Mouse (Mus musculus): ENCODE data around the gene Ceacam16.
A peak's percentile ranks its signal among the peaks of the same experiment; 100 is the strongest.

The Ceacam16 gene

DNA sequence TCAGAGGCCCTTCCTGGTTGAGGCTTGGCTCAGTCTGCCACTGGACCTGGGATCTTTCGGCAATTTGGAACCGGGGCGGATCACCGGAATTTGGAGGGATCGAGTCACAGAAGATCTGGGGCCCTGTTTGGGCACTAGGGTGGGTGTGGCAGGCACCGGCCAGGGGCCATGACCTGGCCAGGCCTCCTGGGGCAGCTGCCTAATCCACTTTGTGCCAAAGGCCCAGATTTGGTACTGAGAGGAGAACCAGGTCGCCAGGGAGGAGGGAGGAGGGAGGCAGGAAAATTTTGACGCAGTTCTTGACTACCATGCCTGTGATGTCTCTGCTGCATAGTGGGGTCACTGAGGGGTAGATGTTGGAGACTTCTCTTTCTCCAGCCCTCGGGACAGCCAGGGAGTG lies at the start of gene Ceacam16:
Gene Ceacam16 (minus strand): TSS at position 101 of the 400 bp plus-strand sequence.
- DNase-seq = no peak

GRCm38 (mm10) chr7:19910421-19911291 lies 49.6 kb upstream of the Ceacam16 start:
- DNase-seq = peak; percentile 74

GRCm38 (mm10) chr7:19889881-19890280 lies 28.8 kb upstream of the Ceacam16 start:
- no peak for DNase-seq

DNA sequence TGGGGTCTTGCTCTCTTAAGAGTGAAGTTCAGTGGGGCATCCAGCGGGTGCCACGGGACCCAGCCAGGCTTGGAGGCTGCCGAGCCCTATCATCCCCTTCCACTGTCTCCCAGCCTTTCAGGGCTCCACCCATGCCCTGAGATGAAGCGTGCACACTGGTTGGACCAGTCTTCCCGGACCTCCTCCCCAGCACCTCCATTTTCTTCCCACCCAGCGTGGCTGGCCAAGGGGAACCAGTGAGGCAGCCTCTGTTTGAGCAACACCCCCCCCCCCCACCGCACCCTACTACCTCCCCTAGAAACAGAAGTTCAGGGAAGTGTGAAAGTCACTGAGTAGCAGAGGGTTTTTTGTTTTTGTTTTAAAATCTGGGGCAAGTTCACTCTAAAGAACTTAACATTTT lies 26.8 kb upstream of the Ceacam16 start, which contains the start of gene Ceacam19:
Gene Ceacam19 (minus strand): TSS at position 117 of the 400 bp plus-strand sequence.
- no peak for DNase-seq

DNA sequence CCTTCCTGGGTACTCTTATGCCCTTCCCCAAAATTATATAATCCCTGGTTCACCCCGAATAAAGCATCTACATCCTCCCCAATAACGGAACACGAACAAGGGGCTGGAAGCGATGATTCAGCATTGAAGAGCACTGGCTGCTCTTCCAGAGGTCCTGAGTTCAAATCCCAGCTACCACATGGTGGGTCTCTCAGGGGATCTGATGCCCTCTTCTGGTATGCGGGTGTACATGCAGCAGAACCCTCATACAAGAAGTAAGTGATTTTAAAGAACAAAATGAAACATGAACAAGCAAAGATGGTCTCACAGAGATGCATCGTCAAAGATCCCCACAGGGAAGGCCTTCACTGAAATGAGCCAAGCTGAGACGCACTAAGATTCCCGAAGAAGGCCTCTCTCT lies 19.7 kb upstream of the Ceacam16 start:
- no peak for DNase-seq

DNA sequence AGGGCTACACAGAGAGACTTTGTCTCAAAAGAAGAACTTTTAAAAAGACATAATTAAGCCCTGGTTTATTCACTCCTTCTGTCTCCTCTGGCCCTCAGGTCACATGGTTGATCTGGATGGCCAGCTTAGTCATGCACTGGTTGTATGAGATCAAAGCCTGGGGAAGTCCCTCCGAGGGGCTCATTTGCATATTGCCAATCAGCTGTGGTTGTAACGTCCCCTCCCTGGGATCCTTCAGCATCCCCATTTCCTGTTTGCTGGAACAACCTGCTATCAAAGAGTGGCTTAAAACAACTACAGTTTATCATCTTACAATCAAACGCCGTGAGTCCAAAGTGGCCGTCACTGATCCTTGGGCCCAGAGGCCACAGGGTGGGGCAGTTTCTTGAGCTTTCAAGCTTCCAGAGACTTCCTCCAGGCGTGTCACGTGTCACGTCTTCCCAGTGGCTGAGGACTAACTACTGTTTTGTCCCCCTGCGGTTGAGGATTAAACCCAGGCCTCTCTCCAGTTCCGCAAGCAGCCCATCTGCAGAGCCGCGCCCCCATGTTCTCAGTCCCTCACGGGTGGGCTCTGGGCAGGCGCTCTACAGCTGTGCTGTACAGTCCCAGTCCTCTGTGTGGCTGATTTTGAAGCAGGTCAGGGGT lies 15.8 kb upstream of the Ceacam16 start:
- DNase-seq = no peak

GRCm38 (mm10) chr7:19875948-19876682 lies 15.0 kb upstream of the Ceacam16 start:
- DNase-seq = peak; percentile 22

DNA sequence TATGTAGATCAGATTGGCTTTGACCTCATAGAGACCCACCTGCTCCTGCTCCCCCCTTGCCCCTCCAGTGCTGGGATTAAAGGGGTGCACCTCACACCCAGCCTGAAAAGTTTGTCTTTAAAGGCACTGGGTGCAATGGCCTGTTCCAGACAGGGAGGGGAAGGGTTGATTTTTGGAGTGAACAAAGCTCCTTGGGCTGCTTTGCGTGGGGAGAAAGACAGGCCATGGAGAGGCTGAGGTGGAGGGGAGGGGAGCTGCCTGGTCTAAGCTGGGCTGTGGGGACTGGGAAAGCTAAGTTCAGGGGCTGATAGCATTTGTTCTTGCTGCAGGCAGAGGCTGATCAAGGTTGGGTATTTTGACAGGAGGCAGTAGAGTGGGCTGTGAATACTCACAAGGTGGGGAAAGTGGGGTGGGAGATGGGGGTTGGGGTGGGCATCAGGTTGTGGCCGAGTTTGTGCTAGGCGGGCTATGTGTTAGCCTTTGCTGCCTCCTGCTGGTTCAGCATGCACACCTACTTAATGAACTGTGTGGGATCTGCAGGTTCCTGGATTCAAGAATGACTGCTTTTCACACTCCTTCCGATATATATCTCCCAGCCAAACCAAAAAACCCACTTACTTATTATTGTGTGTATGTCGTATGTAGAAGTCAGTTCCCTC lies 11.0 kb upstream of the Ceacam16 start:
- DNase-seq = no peak

GRCm38 (mm10) chr7:19871137-19871621 lies 10.1 kb upstream of the Ceacam16 start:
- DNase-seq = no peak

- no peak for DNase-seq
Observed at GRCm38 (mm10) chr7:19867751-19868399, 6.8 kb upstream of the Ceacam16 start.

DNA sequence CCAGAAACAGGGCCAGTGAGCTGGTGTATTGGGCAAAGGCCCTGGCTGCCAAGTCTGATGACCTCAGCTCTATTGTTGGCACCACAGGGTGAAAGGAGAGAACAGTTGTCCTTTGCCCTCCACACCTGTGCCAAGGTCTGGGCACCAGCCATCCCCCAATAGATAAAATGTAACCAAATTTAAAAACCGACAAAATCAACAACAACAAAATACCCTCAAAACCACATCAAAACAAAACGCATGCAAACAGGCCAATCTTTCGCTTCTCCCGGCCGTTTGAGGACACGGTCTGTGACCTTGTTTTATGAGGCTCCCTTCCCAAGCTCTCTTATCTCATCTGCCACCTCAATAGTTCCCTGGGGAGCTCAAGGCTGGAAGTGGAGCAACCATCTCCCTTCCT lies 5.4 kb upstream of the Ceacam16 start:
- DNase-seq = no peak

GRCm38 (mm10) chr7:19865246-19866036 lies 4.3 kb upstream of the Ceacam16 start:
- no peak for DNase-seq

DNA sequence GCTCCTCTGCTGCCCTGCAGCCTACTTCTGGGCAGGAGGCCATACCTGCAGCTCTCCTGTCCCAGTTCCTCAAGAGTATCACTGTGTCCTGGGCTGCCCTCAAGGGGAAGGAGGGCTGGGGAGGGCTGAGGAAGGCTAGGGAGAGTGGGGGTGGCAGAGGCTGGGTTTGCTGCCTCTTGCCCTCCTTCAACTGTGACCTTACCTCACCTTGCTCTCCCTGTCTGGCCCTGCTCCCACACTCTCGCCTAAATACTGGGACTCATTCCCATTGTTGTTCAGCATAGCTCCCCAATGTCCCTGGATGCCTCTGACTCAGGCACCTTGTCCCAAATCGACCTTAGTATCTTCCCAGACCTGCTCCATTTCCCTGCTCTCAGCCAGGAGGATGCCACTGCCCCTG lies 3.1 kb upstream of the Ceacam16 start:
- no peak for DNase-seq

- no peak for DNase-seq
Observed at GRCm38 (mm10) chr7:19859740-19860139, 1.4 kb downstream of the Ceacam16 start.

DNA sequence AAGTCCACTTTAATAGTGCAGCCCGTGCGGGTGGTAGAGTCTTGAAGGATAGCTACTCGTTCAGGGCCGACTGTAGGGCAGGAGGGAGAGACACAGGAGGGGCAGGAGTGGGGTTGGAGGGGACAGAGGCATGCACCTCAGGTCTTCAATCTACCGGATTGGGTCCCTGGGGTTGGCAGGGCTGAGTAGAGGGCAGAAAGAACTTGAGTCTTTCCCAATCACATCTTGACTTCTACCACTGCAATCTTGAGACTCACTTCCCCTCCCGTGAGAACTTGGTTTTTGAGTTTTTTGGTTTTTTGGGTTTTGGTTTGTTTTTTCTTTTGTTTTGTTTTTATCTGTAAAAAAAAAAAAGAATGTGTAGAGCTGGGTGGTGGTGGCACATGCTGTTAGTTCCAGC lies 4.8 kb downstream of the Ceacam16 start:
- no peak for DNase-seq

- DNase-seq = no peak
Observed at GRCm38 (mm10) chr7:19855663-19856062, 5.4 kb downstream of the Ceacam16 start.

GRCm38 (mm10) chr7:19853526-19853925 lies 7.6 kb downstream of the Ceacam16 start:
- DNase-seq = no peak

DNA sequence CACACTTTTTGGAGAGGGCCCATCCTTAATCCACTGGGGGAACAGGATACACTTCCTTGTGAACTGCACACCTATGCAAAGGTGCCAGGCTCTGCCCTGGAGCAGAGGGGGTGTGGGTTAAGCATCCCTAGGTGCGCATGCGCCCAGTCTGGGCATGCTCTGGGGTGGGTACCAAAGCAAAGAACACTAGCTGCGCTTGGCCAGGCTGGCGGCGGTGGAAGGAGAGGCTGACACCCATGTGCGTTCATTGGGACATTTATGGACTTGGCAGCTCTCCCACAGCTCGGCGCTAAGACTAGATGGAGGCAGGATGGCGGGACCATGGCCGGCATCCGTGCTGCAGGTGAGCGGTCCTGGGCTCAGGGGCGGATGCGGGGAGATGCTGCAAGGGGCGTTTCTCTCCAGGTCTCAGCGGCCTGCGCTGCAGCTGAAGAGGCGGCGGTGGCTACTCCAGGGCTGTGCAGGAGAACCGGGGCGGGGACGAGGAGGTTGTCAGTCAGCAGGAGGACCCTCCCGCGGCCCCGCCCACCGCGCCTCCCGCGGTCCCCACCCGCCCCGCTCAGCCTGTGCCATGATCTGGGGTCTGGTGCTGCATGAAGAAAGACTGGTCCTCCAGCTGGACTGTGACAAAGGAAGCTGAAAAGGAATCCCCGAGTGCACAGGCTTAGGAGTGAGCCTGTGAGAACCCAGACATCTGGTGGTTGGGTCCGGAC lies 9.1 kb downstream of the Ceacam16 start, which contains the start of gene Gm19345:
Gene Gm19345 (plus strand): TSS at position 146 of the 713 bp plus-strand sequence.
- no peak for DNase-seq

- DNase-seq = no peak
Observed at GRCm38 (mm10) chr7:19844521-19845171, 16.5 kb downstream of the Ceacam16 start.

- peak; percentile 25 for DNase-seq
Observed at GRCm38 (mm10) chr7:19843561-19843960, 17.5 kb downstream of the Ceacam16 start.
